10 mouse cellular contexts compared by ENCODE assay signal in genomic region chr4:150937293-150938062, GRCm38 (mm10). TPM values are rescaled to one million over a fixed set of nuclear protein-coding genes. Genes with fewer than 3 reads are reported as not detected.
DNase-seq lines count a peak whose midpoint lies in the region; ATAC-seq and TF ChIP-seq lines count a peak whose summit lies in the region.
"Had no signal": no experiment of that assay in that cellular context is flagged by ENCODE, and none has a peak within 500 bp of the region (broad histone marks: within the 10 kb centered on the region; RNA-seq: fewer than 3 reads in every experiment).

No protein-coding gene starts in this region.

- no peaks in the 10 kb centered on the region for H3K36me3 ChIP-seq in liver, embryonic 11.5 days (ENCODE audit: control insufficient read depth, insufficient read depth, low read length)
- no peaks in the 10 kb centered on the region for H3K36me3 ChIP-seq in intestine, postnatal 0 days (ENCODE audit: control insufficient read depth, insufficient read depth)
- H3K36me3 ChIP-seq in neural tube, embryonic 14.5 days (ENCODE audit: control insufficient read depth, insufficient read depth, low read length), result no peaks in the 10 kb centered on the region
- H3K36me3 ChIP-seq: liver, embryonic 15.5 days had no signal

- DNase-seq in adrenal gland, adult (ENCODE audit: inconsistent age in 2 of 2, low spot score in 1 of 2), result peak; percentile 31 to 43
- no peak for DNase-seq in adrenal gland, adult 8-10 months
- DNase-seq in liver, embryonic 11.5 days (ENCODE audit: low spot score), result no peak
- no peak for DNase-seq in liver
- DNase-seq in cerebellum, adult 9-10 months, result peak; percentile 56
- DNase-seq in ovary, postnatal 10 days (ENCODE audit: low spot score), result no peak

- ATAC-seq in liver, embryonic 11.5 days (replicated peaks; ENCODE audit: low FRiP score), result no peak
- no peak for ATAC-seq in intestine, postnatal 0 days
- no peak for ATAC-seq in neural tube, embryonic 14.5 days (ENCODE audit: low read depth)

- H3K4me3 ChIP-seq in liver, embryonic 11.5 days (ENCODE audit: low read depth, low read length), result no peak overlapping the region
- no peak overlapping the region for H3K4me3 ChIP-seq in intestine, postnatal 0 days (ENCODE audit: low read depth, low read length)
- H3K4me3 ChIP-seq in neural tube, embryonic 14.5 days (ENCODE audit: low read depth, low read length), result no peak overlapping the region
- H3K4me3 ChIP-seq: liver, embryonic 15.5 days had no signal

- H3K27ac ChIP-seq in liver, embryonic 11.5 days (ENCODE audit: low read depth, low read length), result no peak overlapping the region
- no peak overlapping the region for H3K27ac ChIP-seq in intestine, postnatal 0 days (ENCODE audit: low read depth, low read length)
- H3K27ac ChIP-seq in neural tube, embryonic 14.5 days (ENCODE audit: low read depth, low read length), result no peak overlapping the region
- H3K27ac ChIP-seq: liver, embryonic 15.5 days had no signal

- peak overlapping the region; percentile 38 for H3K4me2 ChIP-seq in liver, embryonic 11.5 days
- H3K4me2 ChIP-seq in intestine, postnatal 0 days (replicated peaks; ENCODE audit: low read depth), result peak overlapping the region; percentile 32
- peak overlapping the region; percentile 7; the same call in 1 of the 2 replicates for H3K4me2 ChIP-seq in neural tube, embryonic 14.5 days (ENCODE audit: low read depth, low read length)
- H3K4me2 ChIP-seq: liver, embryonic 15.5 days had no signal

- H3K9me3 ChIP-seq in liver, embryonic 11.5 days (ENCODE audit: control insufficient read depth, low read length), result no peaks in the 10 kb centered on the region
- H3K9me3 ChIP-seq in intestine, postnatal 0 days (ENCODE audit: control insufficient read depth), result no peaks in the 10 kb centered on the region
- H3K9me3 ChIP-seq in neural tube, embryonic 14.5 days (ENCODE audit: control insufficient read depth, low read length), result no peaks in the 10 kb centered on the region
- H3K9me3 ChIP-seq: liver, embryonic 15.5 days had no signal

- no peak overlapping the region for H3K9ac ChIP-seq in liver, embryonic 11.5 days (ENCODE audit: low read depth, low read length)
- no peak overlapping the region for H3K9ac ChIP-seq in intestine, postnatal 0 days (ENCODE audit: low read depth, low read length)
- H3K9ac ChIP-seq in neural tube, embryonic 14.5 days (replicated peaks; ENCODE audit: low read depth, low read length), result no peak overlapping the region
- H3K9ac ChIP-seq: liver, embryonic 15.5 days had no signal

- no peaks in the 10 kb centered on the region for H3K4me1 ChIP-seq in liver, embryonic 11.5 days (replicated peaks; ENCODE audit: control insufficient read depth, insufficient read depth, low read length)
- no peaks in the 10 kb centered on the region for H3K4me1 ChIP-seq in intestine, postnatal 0 days (replicated peaks; ENCODE audit: control insufficient read depth, insufficient read depth, low read length)
- H3K4me1 ChIP-seq in neural tube, embryonic 14.5 days (ENCODE audit: control insufficient read depth, insufficient read depth, low read length), result no peaks in the 10 kb centered on the region
- H3K4me1 ChIP-seq: liver, embryonic 15.5 days had no signal

- no peaks in the 10 kb centered on the region for H3K27me3 ChIP-seq in liver, embryonic 11.5 days (replicated peaks; ENCODE audit: control insufficient read depth, insufficient read depth, low read length)
- H3K27me3 ChIP-seq in intestine, postnatal 0 days (replicated peaks; ENCODE audit: control insufficient read depth, insufficient read depth, low read length), result no peaks in the 10 kb centered on the region
- no peaks in the 10 kb centered on the region for H3K27me3 ChIP-seq in neural tube, embryonic 14.5 days (ENCODE audit: control insufficient read depth, insufficient read depth, low read length)

- no peak for TF ChIP-seq CTCF in intestine, postnatal 0 days (IDR thresholded peaks at IDR 0.05; ENCODE audit: low read depth)

- 66% methylated on average over 16 of the region's 16 CpGs for WGBS in liver, embryonic 11.5 days
- WGBS in intestine, postnatal 0 days, result 82% methylated on average over 16 of the region's 16 CpGs
- WGBS in neural tube, embryonic 14.5 days, result 77% methylated on average over 16 of the region's 16 CpGs

RNA-seq across cellular contexts. Expression of gene Tnfrsf9, which starts 23.1 kb away (rescaled TPM):
- under 1 TPM in 3 of 4 experiments, not detected in 1; 0.27 to 0.43 (median 0.28) TPM for total RNA-seq in adrenal gland, adult 8-10 months (2022)
- 0.21 and 0.26 TPM in 2 replicates for polyA plus RNA-seq in liver, embryonic 11.5 days (2014; fragmentation: Nextera tagmentation; extraction: Ambion mirVana)
- 0.20 and 0.42 TPM in 2 replicates for polyA plus RNA-seq in intestine, postnatal 0 days (2015; fragmentation: Nextera tagmentation; extraction: Ambion mirVana)
- polyA plus RNA-seq in neural tube, embryonic 14.5 days (2014; fragmentation: Nextera tagmentation; extraction: Ambion mirVana), result 0.22 and 0.43 TPM in 2 replicates
- total RNA-seq: common myeloid progenitor, adult 5-6 weeks had no signal

RNA-seq across cellular contexts. Expression of gene Park7, which starts 23.2 kb away (rescaled TPM):
- total RNA-seq in adrenal gland, adult 8-10 months (2022), result 100 to 1,000 TPM; 239 to 338 (median 269) TPM
- polyA plus RNA-seq in liver, embryonic 11.5 days (2014; fragmentation: Nextera tagmentation; extraction: Ambion mirVana), result 526 and 535 TPM in 2 replicates
- polyA plus RNA-seq in intestine, postnatal 0 days (2015; fragmentation: Nextera tagmentation; extraction: Ambion mirVana), result 223 and 231 TPM in 2 replicates
- 380 and 397 TPM in 2 replicates for polyA plus RNA-seq in neural tube, embryonic 14.5 days (2014; fragmentation: Nextera tagmentation; extraction: Ambion mirVana)

RNA-seq across cellular contexts. Expression of gene Uts2, which starts 59.4 kb away (rescaled TPM):
- not detected for total RNA-seq in adrenal gland, adult 8-10 months (2022)
- not detected in 2 replicates for polyA plus RNA-seq in liver, embryonic 11.5 days (2014; fragmentation: Nextera tagmentation; extraction: Ambion mirVana)
- polyA plus RNA-seq in intestine, postnatal 0 days (2015; fragmentation: Nextera tagmentation; extraction: Ambion mirVana), result not detected in 2 replicates
- 3.7 and 9.5 TPM in 2 replicates for polyA plus RNA-seq in neural tube, embryonic 14.5 days (2014; fragmentation: Nextera tagmentation; extraction: Ambion mirVana)
- total RNA-seq: common myeloid progenitor, adult 5-6 weeks had no signal
- polyA plus RNA-seq: liver, embryonic 15.5 days had no signal

Comparison
In these comparisons a context has a peak if more than half of its experiments do, and no peak if none do; other contexts are left out.
1. DNase-seq: peak in adrenal gland, adult (2 of 2) and cerebellum, adult 9-10 months (single experiment); none in adrenal gland, adult 8-10 months (single experiment), liver, embryonic 11.5 days (single experiment), liver (single experiment) and ovary, postnatal 10 days (single experiment).
2. Peak in every context shown above with its lines, with median percentiles within 50 percentile points of each other: H3K4me2 ChIP-seq.